ENCODE assay signal across 8 mouse cellular contexts in the genomic region with DNA sequence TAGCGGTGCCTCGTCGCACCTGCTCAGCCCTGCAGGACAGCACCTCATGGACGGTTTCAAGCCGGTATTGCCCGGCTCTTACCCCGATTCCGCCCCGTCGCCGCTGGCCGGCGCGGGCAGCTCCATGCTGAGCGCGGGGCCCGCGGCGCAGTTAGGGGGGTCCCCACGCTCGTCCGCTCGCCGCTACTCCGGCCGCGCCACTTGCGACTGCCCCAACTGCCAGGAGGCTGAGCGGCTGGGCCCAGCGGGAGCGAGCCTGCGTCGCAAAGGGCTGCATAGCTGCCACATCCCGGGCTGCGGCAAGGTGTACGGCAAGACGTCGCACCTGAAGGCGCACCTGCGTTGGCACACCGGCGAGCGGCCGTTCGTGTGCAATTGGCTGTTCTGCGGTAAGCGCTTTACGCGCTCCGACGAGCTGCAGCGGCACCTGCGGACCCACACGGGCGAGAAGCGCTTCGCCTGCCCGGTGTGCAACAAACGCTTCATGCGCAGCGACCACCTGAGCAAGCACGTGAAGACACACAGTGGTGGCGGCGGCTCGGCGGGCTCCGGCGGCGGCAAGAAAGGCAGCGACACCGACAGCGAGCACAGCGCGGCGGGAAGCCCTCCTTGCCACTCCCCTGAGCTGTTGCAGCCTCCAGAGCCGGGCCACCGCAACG. TPM values are rescaled to one million over a fixed set of nuclear protein-coding genes. Genes with fewer than 3 reads are reported as not detected.
DNase-seq lines count a peak whose midpoint lies in the region; ATAC-seq and TF ChIP-seq lines count a peak whose summit lies in the region.

No protein-coding gene starts in this region.

- H3K27ac ChIP-seq in lung, embryonic 14.5 days (ENCODE audit: low read depth), result no peak overlapping the region
- no peak overlapping the region; the same call in 1 of the 2 replicates for H3K27ac ChIP-seq in embryonic facial prominence, embryonic 13.5 days
- H3K27ac ChIP-seq in limb, embryonic 12.5 days, result 0 out of 2 replicates have a peak overlapping the region, but pooled peaks have one; percentile 12
- no peak overlapping the region for H3K27ac ChIP-seq in stomach, embryonic 14.5 days (ENCODE audit: low read length)

- under 1% methylated on average over 78 of the region's 78 CpGs for WGBS in lung, embryonic 14.5 days
- under 1% methylated on average over 78 of the region's 78 CpGs for WGBS in embryonic facial prominence, embryonic 13.5 days
- WGBS in limb, embryonic 12.5 days, result under 1% methylated on average over 78 of the region's 78 CpGs
- WGBS in stomach, embryonic 14.5 days, result under 1% methylated on average over 78 of the region's 78 CpGs

- H3K36me3 ChIP-seq in lung, embryonic 14.5 days (ENCODE audit: insufficient read depth), result no peaks in the 10 kb centered on the region
- H3K36me3 ChIP-seq in embryonic facial prominence, embryonic 13.5 days, result no peaks in the 10 kb centered on the region
- H3K36me3 ChIP-seq in limb, embryonic 12.5 days, result no peaks in the 10 kb centered on the region
- no peaks in the 10 kb centered on the region for H3K36me3 ChIP-seq in stomach, embryonic 14.5 days (ENCODE audit: control insufficient read depth, insufficient read depth, low read length)

- H3K4me2 ChIP-seq in lung, embryonic 14.5 days, result peak overlapping the region; percentile 56
- H3K4me2 ChIP-seq in embryonic facial prominence, embryonic 13.5 days, result peak overlapping the region; percentile 67
- peak overlapping the region; percentile 78 for H3K4me2 ChIP-seq in limb, embryonic 12.5 days
- H3K4me2 ChIP-seq in stomach, embryonic 14.5 days (replicated peaks; ENCODE audit: low read depth, low read length), result no peak overlapping the region

- DNase-seq in lung, embryonic 14.5 days, result no peak
- DNase-seq in lung, adult 18-20 months, result no peak
- no peak for DNase-seq in right cerebral cortex, adult 2 months (ENCODE audit: low spot score in 2 of 2)
- DNase-seq in spleen, adult 18-20 months, result no peak
- no peak for DNase-seq in gastrocnemius, adult 18-20 months (ENCODE audit: low spot score)

- peak overlapping the region; percentile 33 for H3K4me3 ChIP-seq in lung, embryonic 14.5 days (ENCODE audit: low read depth, low read length)
- peak overlapping the region; percentile 45 for H3K4me3 ChIP-seq in embryonic facial prominence, embryonic 13.5 days
- peak overlapping the region; percentile 50 for H3K4me3 ChIP-seq in limb, embryonic 12.5 days (replicated peaks)
- peak overlapping the region; percentile 22; the same call in 1 of the 2 replicates for H3K4me3 ChIP-seq in stomach, embryonic 14.5 days (ENCODE audit: low read depth, low read length)

- H3K27me3 ChIP-seq in lung, embryonic 14.5 days (ENCODE audit: insufficient read depth, low read length), result peaks cover 88% of the 10 kb centered on the region
- H3K27me3 ChIP-seq in embryonic facial prominence, embryonic 13.5 days, result peaks cover 92% of the 10 kb centered on the region
- H3K27me3 ChIP-seq in limb, embryonic 12.5 days, result peaks cover 75% of the 10 kb centered on the region
- peaks cover 66% of the 10 kb centered on the region for H3K27me3 ChIP-seq in stomach, embryonic 14.5 days (ENCODE audit: control insufficient read depth, insufficient read depth, low read length)

- H3K9me3 ChIP-seq in lung, embryonic 14.5 days (ENCODE audit: low read depth, low read length), result no peaks in the 10 kb centered on the region
- H3K9me3 ChIP-seq in embryonic facial prominence, embryonic 13.5 days, result no peaks in the 10 kb centered on the region
- H3K9me3 ChIP-seq in limb, embryonic 12.5 days, result no peaks in the 10 kb centered on the region
- H3K9me3 ChIP-seq in stomach, embryonic 14.5 days (ENCODE audit: control insufficient read depth, low read depth, low read length), result no peaks in the 10 kb centered on the region

- TF ChIP-seq CTCF in lung, embryonic 14.5 days (IDR thresholded peaks at IDR 0.05; ENCODE audit: low read depth), result no peak

- ATAC-seq in lung, embryonic 14.5 days (ENCODE audit: insufficient read depth), result peak; percentile 40; the same call in 1 of the 2 replicates
- ATAC-seq in embryonic facial prominence, embryonic 13.5 days (ENCODE audit: insufficient number of reproducible peaks, insufficient read depth, low FRiP score, low TSS enrichment, low read depth), result 0 out of 2 replicates have a peak, but pooled peaks have one; percentile 12
- peak; percentile 26 for ATAC-seq in limb, embryonic 12.5 days (ENCODE audit: insufficient number of reproducible peaks, insufficient read depth, low FRiP score, low TSS enrichment, low read depth)
- peak; percentile 40; the same call in 1 of the 2 replicates for ATAC-seq in stomach, embryonic 14.5 days (ENCODE audit: insufficient number of reproducible peaks, insufficient read depth, low FRiP score, low read depth)

- H3K4me1 ChIP-seq in lung, embryonic 14.5 days (ENCODE audit: insufficient read depth), result no peaks in the 10 kb centered on the region
- H3K4me1 ChIP-seq in embryonic facial prominence, embryonic 13.5 days, result peaks cover 26% of the 10 kb centered on the region
- H3K4me1 ChIP-seq in limb, embryonic 12.5 days (replicated peaks), result peaks cover 28% of the 10 kb centered on the region
- H3K4me1 ChIP-seq in stomach, embryonic 14.5 days (ENCODE audit: control insufficient read depth, insufficient read depth, low read length), result 0 out of 2 replicates have a peak, but pooled peaks cover 7% of the 10 kb centered on the region

- no peak overlapping the region for H3K9ac ChIP-seq in lung, embryonic 14.5 days
- H3K9ac ChIP-seq in embryonic facial prominence, embryonic 13.5 days, result peak overlapping the region; percentile 65
- no peak overlapping the region; the same call in 1 of the 2 replicates for H3K9ac ChIP-seq in limb, embryonic 12.5 days (replicated peaks)
- H3K9ac ChIP-seq in stomach, embryonic 14.5 days (replicated peaks; ENCODE audit: low read depth, low read length), result no peak overlapping the region

RNA-seq across cellular contexts. Expression of a gene that starts 3.2 kb away (rescaled TPM):
- not detected in 2 replicates for polyA plus RNA-seq in lung, embryonic 14.5 days (2014; fragmentation: Nextera tagmentation; extraction: Ambion mirVana)
- 3.2 and 5.2 TPM in 2 replicates for polyA plus RNA-seq in embryonic facial prominence, embryonic 13.5 days (2015; fragmentation: Nextera tagmentation; extraction: Ambion mirVana)
- 4.4 and 4.7 TPM in 2 replicates for polyA plus RNA-seq in limb, embryonic 12.5 days (2016; fragmentation: Nextera tagmentation; extraction: Ambion mirVana)
- polyA plus RNA-seq in stomach, embryonic 14.5 days (2014; fragmentation: Nextera tagmentation; extraction: Ambion mirVana), result not detected in 2 replicates
- not detected for total RNA-seq in gastrocnemius, adult 18-20 months (2021)
